Mouse (Mus musculus): ENCODE measurements at regions not wholly inside any gene's neighbourhood (a gene's known extent, or its start where the extent isn't known, plus 50 kb on each side); places are given as distances from the start of the nearest gene placed in this dataset.
A peak's percentile ranks its signal among the peaks of the same experiment; 100 is the strongest.

- no peaks in the 10 kb centered on the region for H3K36me3 ChIP-seq (ENCODE audit: control insufficient read depth, insufficient read depth, low read length, poor library complexity, severe bottlenecking)
- no peak overlapping the region for H3K27ac ChIP-seq (ENCODE audit: insufficient read depth, low read depth, low read length, poor library complexity, severe bottlenecking)
- DNase-seq (ENCODE audit: low read depth, low spot score), result peak; percentile 19
- no peaks in the 10 kb centered on the region for H3K9me3 ChIP-seq (ENCODE audit: control insufficient read depth, insufficient read depth, low read depth, low read length)
- no peak overlapping the region for H3K9ac ChIP-seq (ENCODE audit: insufficient read depth, low read depth, low read length, poor library complexity, severe bottlenecking)
- in situ Hi-C loops (cut with MboI; ENCODE audit: low sequenced_read_pairs in 2 of 2, unreplicated experiment in 2 of 2), result no loop called here
- H3K4me1 ChIP-seq (ENCODE audit: control insufficient read depth in 2 of 2, insufficient read depth in 2 of 2, low read length in 2 of 2, poor library complexity in 1 of 2), result no peaks in the 10 kb centered on the region
- TF ChIP-seq MAFK (IDR thresholded peaks at IDR 0.05; ENCODE audit: insufficient read depth, low read depth, low read length) (no peak), ZC3H11A (IDR thresholded peaks at IDR 0.05; ENCODE audit: borderline replicate concordance, low read depth, low read length) (no peak), ZNF384 (IDR thresholded peaks at IDR 0.05; ENCODE audit: low read depth, low read length) (no peak), CHD2 (IDR thresholded peaks at IDR 0.05; ENCODE audit: low read depth, low read length) (no peak), HCFC1 (IDR thresholded peaks at IDR 0.05; ENCODE audit: borderline replicate concordance, insufficient read depth, low read length) (no peak)
- H3K4me3 ChIP-seq (ENCODE audit: insufficient read depth in 1 of 2, low read depth in 1 of 2, low read length in 2 of 2, poor library complexity in 1 of 2, severe bottlenecking in 1 of 2), result no peak overlapping the region
These were observed 116.7 kb upstream of the Myocd start for GRCm38 (mm10) chr11:65386291-65387061.

GRCm38 (mm10) chr11:65375361-65375760 is 105.6 kb upstream of the Myocd start:
- Histone ChIP-seq H3K27ac (ENCODE audit: insufficient read depth, low read depth, low read length, poor library complexity, severe bottlenecking) (no peak overlapping the region), H3K36me3 (ENCODE audit: control insufficient read depth, insufficient read depth, low read length, poor library complexity, severe bottlenecking) (no peaks in the 10 kb centered on the region), H3K9ac (ENCODE audit: insufficient read depth, low read depth, low read length, poor library complexity, severe bottlenecking) (no peak overlapping the region), H3K4me3 (ENCODE audit: insufficient read depth in 1 of 2, low read depth in 1 of 2, low read length in 2 of 2, poor library complexity in 1 of 2, severe bottlenecking in 1 of 2) (no peak overlapping the region), H3K4me1 (ENCODE audit: control insufficient read depth in 2 of 2, insufficient read depth in 2 of 2, low read length in 2 of 2, poor library complexity in 1 of 2) (no peaks in the 10 kb centered on the region), H3K9me3 (ENCODE audit: control insufficient read depth, insufficient read depth, low read depth, low read length) (no peaks in the 10 kb centered on the region)
- in situ Hi-C loops (cut with MboI; ENCODE audit: low sequenced_read_pairs in 2 of 2, unreplicated experiment in 2 of 2), result no loop called here
- no peak for DNase-seq (ENCODE audit: low read depth, low spot score)
- TF ChIP-seq HCFC1 (IDR thresholded peaks at IDR 0.05; ENCODE audit: borderline replicate concordance, insufficient read depth, low read length), result no peak
- TF ChIP-seq ZC3H11A (IDR thresholded peaks at IDR 0.05; ENCODE audit: borderline replicate concordance, low read depth, low read length), result no peak
- no peak for TF ChIP-seq MAFK (IDR thresholded peaks at IDR 0.05; ENCODE audit: insufficient read depth, low read depth, low read length)
- TF ChIP-seq ZNF384 (IDR thresholded peaks at IDR 0.05; ENCODE audit: low read depth, low read length), result no peak
- TF ChIP-seq CHD2 (IDR thresholded peaks at IDR 0.05; ENCODE audit: low read depth, low read length), result no peak

- Histone ChIP-seq H3K36me3 (ENCODE audit: control insufficient read depth, insufficient read depth, low read length, poor library complexity, severe bottlenecking) (no peaks in the 10 kb centered on the region), H3K4me1 (ENCODE audit: control insufficient read depth in 2 of 2, insufficient read depth in 2 of 2, low read length in 2 of 2, poor library complexity in 1 of 2) (no peaks in the 10 kb centered on the region), H3K9me3 (ENCODE audit: control insufficient read depth, insufficient read depth, low read depth, low read length) (no peaks in the 10 kb centered on the region), H3K4me3 (ENCODE audit: insufficient read depth in 1 of 2, low read depth in 1 of 2, low read length in 2 of 2, poor library complexity in 1 of 2, severe bottlenecking in 1 of 2) (no peak overlapping the region), H3K9ac (ENCODE audit: insufficient read depth, low read depth, low read length, poor library complexity, severe bottlenecking) (no peak overlapping the region), H3K27ac (ENCODE audit: insufficient read depth, low read depth, low read length, poor library complexity, severe bottlenecking) (no peak overlapping the region)
- in situ Hi-C loops (cut with MboI; ENCODE audit: low sequenced_read_pairs in 2 of 2, unreplicated experiment in 2 of 2), result no loop called here
- no peak for DNase-seq (ENCODE audit: low read depth, low spot score)
- TF ChIP-seq CHD2 (IDR thresholded peaks at IDR 0.05; ENCODE audit: low read depth, low read length) (no peak), ZC3H11A (IDR thresholded peaks at IDR 0.05; ENCODE audit: borderline replicate concordance, low read depth, low read length) (no peak), HCFC1 (IDR thresholded peaks at IDR 0.05; ENCODE audit: borderline replicate concordance, insufficient read depth, low read length) (no peak), MAFK (IDR thresholded peaks at IDR 0.05; ENCODE audit: insufficient read depth, low read depth, low read length) (no peak), ZNF384 (IDR thresholded peaks at IDR 0.05; ENCODE audit: low read depth, low read length) (no peak)
These were observed 103.3 kb upstream of the Myocd start for GRCm38 (mm10) chr11:65373136-65373535.

- no peak for TF ChIP-seq ZC3H11A (IDR thresholded peaks at IDR 0.05; ENCODE audit: borderline replicate concordance, low read depth, low read length)
- no peak for TF ChIP-seq CHD2 (IDR thresholded peaks at IDR 0.05; ENCODE audit: low read depth, low read length)
- no peak for TF ChIP-seq MAFK (IDR thresholded peaks at IDR 0.05; ENCODE audit: insufficient read depth, low read depth, low read length)
- no peak for TF ChIP-seq ZNF384 (IDR thresholded peaks at IDR 0.05; ENCODE audit: low read depth, low read length)
- TF ChIP-seq HCFC1 (IDR thresholded peaks at IDR 0.05; ENCODE audit: borderline replicate concordance, insufficient read depth, low read length), result no peak
- H3K27ac ChIP-seq (ENCODE audit: insufficient read depth, low read depth, low read length, poor library complexity, severe bottlenecking), result no peak overlapping the region
- no peaks in the 10 kb centered on the region for H3K4me1 ChIP-seq (ENCODE audit: control insufficient read depth in 2 of 2, insufficient read depth in 2 of 2, low read length in 2 of 2, poor library complexity in 1 of 2)
- H3K36me3 ChIP-seq (ENCODE audit: control insufficient read depth, insufficient read depth, low read length, poor library complexity, severe bottlenecking), result no peaks in the 10 kb centered on the region
- in situ Hi-C loops (cut with MboI; ENCODE audit: low sequenced_read_pairs in 2 of 2, unreplicated experiment in 2 of 2), result no loop called here
- H3K9ac ChIP-seq (ENCODE audit: insufficient read depth, low read depth, low read length, poor library complexity, severe bottlenecking), result no peak overlapping the region
- H3K9me3 ChIP-seq (ENCODE audit: control insufficient read depth, insufficient read depth, low read depth, low read length), result no peaks in the 10 kb centered on the region
- no peak overlapping the region for H3K4me3 ChIP-seq (ENCODE audit: insufficient read depth in 1 of 2, low read depth in 1 of 2, low read length in 2 of 2, poor library complexity in 1 of 2, severe bottlenecking in 1 of 2)
- no peak for DNase-seq (ENCODE audit: low read depth, low spot score)
These were observed 102.6 kb upstream of the Myocd start for GRCm38 (mm10) chr11:65372309-65372811.

All from ES-E14 (cell line).